8 mouse cellular contexts compared by ENCODE assay signal in genomic region chr2:72980337-72981074, GRCm38 (mm10). TPM values are rescaled to one million over a fixed set of nuclear protein-coding genes. Genes with fewer than 3 reads are reported as not detected.
DNase-seq lines count a peak whose midpoint lies in the region; ATAC-seq lines count a peak whose summit lies in the region.

Gene Sp3, minus strand, starts transcription at chr2:72980446.

- peak within 1 kb of the TSS; percentile 100 for H3K9ac ChIP-seq in kidney, embryonic 15.5 days

- ATAC-seq in erythroblast, adult 5-6 weeks (replicated peaks; ENCODE audit: low FRiP score, poor library complexity, severe bottlenecking) = peak; percentile 85
- ATAC-seq in kidney, embryonic 15.5 days (replicated peaks; ENCODE audit: low FRiP score) = peak; percentile 90
- peak; percentile 82 for ATAC-seq in monocyte, adult 5-6 weeks (replicated peaks; ENCODE audit: insufficient number of reproducible peaks, low FRiP score, low TSS enrichment, poor library complexity, severe bottlenecking)

- peak within 1 kb of the TSS; percentile 100 for H3K27ac ChIP-seq in heart, embryonic 10.5 days
- H3K27ac ChIP-seq in kidney, embryonic 15.5 days = peak within 1 kb of the TSS; percentile 100

- peak within 1 kb of the TSS; percentile 81 for H3K4me3 ChIP-seq in heart, embryonic 10.5 days
- peak within 1 kb of the TSS; percentile 99 for H3K4me3 ChIP-seq in kidney, embryonic 15.5 days (replicated peaks)

- H3K9me3 ChIP-seq in heart, embryonic 10.5 days = no peaks in the 10 kb centered on the region
- H3K9me3 ChIP-seq in kidney, embryonic 15.5 days (replicated peaks) = no peaks in the 10 kb centered on the region

- H3K36me3 ChIP-seq in heart, embryonic 10.5 days = no peaks in the 10 kb centered on the region
- H3K36me3 ChIP-seq in kidney, embryonic 15.5 days = no peaks in the 10 kb centered on the region

- WGBS in heart, embryonic 10.5 days = under 1% methylated on average over 64 of the region's 64 CpGs
- WGBS in kidney, embryonic 15.5 days = under 1% methylated on average over 61 of the region's 64 CpGs

- H3K27me3 ChIP-seq in heart, embryonic 10.5 days (ENCODE audit: insufficient read depth, poor library complexity, severe bottlenecking) = no peaks in the 10 kb centered on the region
- H3K27me3 ChIP-seq in kidney, embryonic 15.5 days = no peaks in the 10 kb centered on the region

- peaks cover 11% of the 10 kb centered on the region; the same call in 1 of the 2 replicates for H3K4me1 ChIP-seq in heart, embryonic 10.5 days
- H3K4me1 ChIP-seq in kidney, embryonic 15.5 days = peaks cover 20% of the 10 kb centered on the region

- peak within 1 kb of the TSS; percentile 77 for H3K4me2 ChIP-seq in kidney, embryonic 15.5 days

- peak; percentile 93 to 94 for DNase-seq in B cell, adult 2 months
- peak; percentile 99 for DNase-seq in brain, adult 2 months (ENCODE audit: low read depth, low spot score)
- DNase-seq in heart, embryonic 10.5 days (ENCODE audit: low spot score) = peak; percentile 97
- DNase-seq in liver = peak; percentile 97
- peak; percentile 95 to 97 for DNase-seq in spleen, postnatal 4 days (ENCODE audit: low spot score in 2 of 2)

RNA-seq across cellular contexts. Expression of gene Sp3, which starts in this region (rescaled TPM):
- 55.8 and 86.7 TPM in 2 replicates for total RNA-seq in erythroblast, adult 5-6 weeks (2015; ENCODE audit: low replicate concordance)
- total RNA-seq in erythroblast, adult 5-6 weeks (2017; ENCODE audit: low replicate concordance) = 115 and 140 TPM in 2 replicates
- polyA plus RNA-seq in heart, embryonic 10.5 days (2016; fragmentation: Nextera tagmentation; extraction: Ambion mirVana) = 33.0 and 39.6 TPM in 2 replicates
- 54.6 and 54.7 TPM in 2 replicates for polyA plus RNA-seq in kidney, embryonic 15.5 days (2015; fragmentation: Nextera tagmentation; extraction: Ambion mirVana)
- 204 to 233 TPM (median 229 TPM) in 3 replicates for total RNA-seq in monocyte, adult 5-6 weeks (2017)

Comparison
In these comparisons a context has a peak if more than half of its experiments do, and no peak if none do; other contexts are left out.
1. Peak in every context shown above with its lines: DNase-seq, ATAC-seq, H3K4me3 ChIP-seq and H3K27ac ChIP-seq.